Mouse (Mus musculus) embryonic facial prominence, embryonic 13.5 days (tissue): ENCODE measurements at regions not wholly inside any gene's neighbourhood (a gene's known extent, or its start where the extent isn't known, plus 50 kb on each side); places are given as distances from the start of the nearest gene placed in this dataset.

Experiments
- ATAC-seq: fragments of 200-750 bp; cut with Nextera tagmentation; 2 replicates; pipeline ENCODE4 v1.8.0; 2017; ENCODE audit warnings: low read depth; ENCODE audit not compliant: insufficient number of reproducible peaks, insufficient read depth, low FRiP score, low TSS enrichment
- H3K27ac ChIP-seq: fragments of 300-500 bp; sonication (generic); 2 replicates; pipeline ENCODE4 v1.5.1; 2015; ENCODE audit warnings: moderate library complexity, mild to moderate bottlenecking, inconsistent platforms
- H3K27me3 ChIP-seq: fragments of 300-500 bp; sonication (generic); 2 replicates; pipeline ENCODE4 v1.6.1; 2015; ENCODE audit warnings: mild to moderate bottlenecking, inconsistent platforms
- H3K36me3 ChIP-seq: fragments of 300-500 bp; sonication (generic); 2 replicates; pipeline ENCODE4 v1.6.1; 2015; ENCODE audit warnings: mild to moderate bottlenecking, inconsistent platforms
- H3K4me1 ChIP-seq: fragments of 300-500 bp; sonication (generic); 2 replicates; pipeline ENCODE4 v1.6.1; 2015; ENCODE audit warnings: inconsistent platforms
- H3K4me2 ChIP-seq: fragments of 300-500 bp; sonication (generic); 2 replicates; pipeline ENCODE4 v1.6.1; 2015; ENCODE audit warnings: moderate library complexity, mild to moderate bottlenecking, inconsistent platforms
- H3K4me3 ChIP-seq: fragments of 300-500 bp; sonication (generic); 2 replicates; pipeline ENCODE4 v1.5.1; 2015; ENCODE audit warnings: mild to moderate bottlenecking, inconsistent platforms
- H3K9ac ChIP-seq: fragments of 300-500 bp; sonication (generic); 2 replicates; pipeline ENCODE4 v1.6.1; 2015; ENCODE audit warnings: mild to moderate bottlenecking, inconsistent platforms
- H3K9me3 ChIP-seq: fragments of 300-500 bp; sonication (generic); 2 replicates; pipeline ENCODE4 v1.6.1; 2016; ENCODE audit warnings: inconsistent platforms
- WGBS: fragments of 180-500 bp; shearing (Covaris S2); methylation state at CpG from one replicate; pipeline ENCODE4 v1.1.7; 2015; ENCODE audit warnings: mixed read lengths; 5-methylcytosine and 5-hydroxymethylcytosine counted together

GRCm38 (mm10) chr13:70145466-70145865, 343.3 kb downstream of the Med10 start:
- Histone ChIP-seq H3K27me3 (peaks cover 19% of the 10 kb centered on the region), H3K36me3 (no peaks in the 10 kb centered on the region), H3K9ac (no peak overlapping the region), H3K9me3 (no peaks in the 10 kb centered on the region), H3K27ac (no peak overlapping the region), H3K4me1 (peaks cover 15% of the 10 kb centered on the region), H3K4me2 (no peak overlapping the region), H3K4me3 (no peak overlapping the region)
- no peak for ATAC-seq
- 50% methylated on average over 6 of the region's 6 CpGs for WGBS

- Histone ChIP-seq H3K27ac (no peak overlapping the region), H3K9ac (no peak overlapping the region), H3K27me3 (peaks cover 27% of the 10 kb centered on the region), H3K9me3 (no peaks in the 10 kb centered on the region), H3K4me1 (peaks cover 15% of the 10 kb centered on the region), H3K4me3 (no peak overlapping the region), H3K4me2 (peak overlapping the region; percentile 32; the same call in 1 of the 2 replicates), H3K36me3 (no peaks in the 10 kb centered on the region)
- WGBS, result 15% methylated on average over 8 of the region's 8 CpGs
- ATAC-seq, result peak; percentile 57; the same call in 1 of the 2 replicates
These were observed 347.1 kb downstream of the Med10 start for GRCm38 (mm10) chr13:70149041-70149898.

- WGBS, result 35% methylated on average over 10 of the region's 10 CpGs
- Histone ChIP-seq H3K9me3 (no peaks in the 10 kb centered on the region), H3K9ac (no peak overlapping the region), H3K4me1 (peaks cover 15% of the 10 kb centered on the region), H3K4me3 (no peak overlapping the region), H3K4me2 (peak overlapping the region; percentile 32; the same call in 1 of the 2 replicates), H3K27me3 (peaks cover 27% of the 10 kb centered on the region), H3K36me3 (no peaks in the 10 kb centered on the region), H3K27ac (no peak overlapping the region)
- ATAC-seq, result no peak
These were observed 347.6 kb downstream of the Med10 start for GRCm38 (mm10) chr13:70149899-70150184.

GRCm38 (mm10) chr13:70153062-70153461, 350.9 kb downstream of the Med10 start:
- Histone ChIP-seq H3K4me3 (no peak overlapping the region), H3K4me1 (peaks cover 18% of the 10 kb centered on the region), H3K9me3 (no peaks in the 10 kb centered on the region), H3K4me2 (no peak overlapping the region), H3K27ac (no peak overlapping the region), H3K36me3 (no peaks in the 10 kb centered on the region), H3K9ac (no peak overlapping the region), H3K27me3 (peaks cover 24% of the 10 kb centered on the region)
- no peak for ATAC-seq
- WGBS, result 71% methylated on average over 8 of the region's 8 CpGs

- 43% methylated on average over 5 of the region's 5 CpGs for WGBS
- Histone ChIP-seq H3K9ac (no peak overlapping the region), H3K4me2 (no peak overlapping the region), H3K27ac (no peak overlapping the region), H3K4me3 (no peak overlapping the region), H3K27me3 (peaks cover 7% of the 10 kb centered on the region; the same call in 1 of the 2 replicates), H3K36me3 (no peaks in the 10 kb centered on the region), H3K4me1 (peaks cover 13% of the 10 kb centered on the region), H3K9me3 (no peaks in the 10 kb centered on the region)
- ATAC-seq, result no peak
These were observed 353.4 kb downstream of the Med10 start for GRCm38 (mm10) chr13:70155596-70155995.

GRCm38 (mm10) chr13:70156975-70157588, 354.9 kb downstream of the Med10 start:
- peaks cover 16% of the 10 kb centered on the region for H3K4me1 ChIP-seq
- no peaks in the 10 kb centered on the region; the same call in 1 of the 2 replicates for H3K27me3 ChIP-seq
- WGBS, result 87% methylated on average over 8 of the region's 8 CpGs
- H3K4me3 ChIP-seq, result no peak overlapping the region
- ATAC-seq, result no peak
- no peak overlapping the region for H3K27ac ChIP-seq
- no peaks in the 10 kb centered on the region for H3K9me3 ChIP-seq
- H3K36me3 ChIP-seq, result no peaks in the 10 kb centered on the region
- no peak overlapping the region for H3K9ac ChIP-seq
- H3K4me2 ChIP-seq, result no peak overlapping the region

GRCm38 (mm10) chr13:70159065-70159464, 356.9 kb downstream of the Med10 start:
- no peak for ATAC-seq
- H3K27ac ChIP-seq, result no peak overlapping the region
- no peaks in the 10 kb centered on the region for H3K9me3 ChIP-seq
- WGBS, result 75% methylated on average over 3 of the region's 3 CpGs
- peaks cover 16% of the 10 kb centered on the region for H3K4me1 ChIP-seq
- no peak overlapping the region for H3K9ac ChIP-seq
- H3K4me3 ChIP-seq, result no peak overlapping the region
- no peaks in the 10 kb centered on the region; the same call in 1 of the 2 replicates for H3K27me3 ChIP-seq
- no peaks in the 10 kb centered on the region for H3K36me3 ChIP-seq
- no peak overlapping the region for H3K4me2 ChIP-seq

- Histone ChIP-seq H3K27ac (no peak overlapping the region), H3K4me1 (peaks cover 16% of the 10 kb centered on the region), H3K9me3 (no peaks in the 10 kb centered on the region), H3K27me3 (no peaks in the 10 kb centered on the region; the same call in 1 of the 2 replicates), H3K4me3 (no peak overlapping the region), H3K9ac (no peak overlapping the region), H3K4me2 (no peak overlapping the region), H3K36me3 (no peaks in the 10 kb centered on the region)
- 43% methylated on average over 6 of the region's 6 CpGs for WGBS
- ATAC-seq, result no peak
These were observed 357.4 kb downstream of the Med10 start for GRCm38 (mm10) chr13:70159604-70160003.

GRCm38 (mm10) chr13:70162115-70162514, 359.9 kb downstream of the Med10 start:
- Histone ChIP-seq H3K27ac (no peak overlapping the region), H3K4me1 (peaks cover 12% of the 10 kb centered on the region), H3K4me3 (no peak overlapping the region), H3K4me2 (no peak overlapping the region), H3K27me3 (no peaks in the 10 kb centered on the region; the same call in 1 of the 2 replicates), H3K9ac (no peak overlapping the region), H3K9me3 (no peaks in the 10 kb centered on the region), H3K36me3 (no peaks in the 10 kb centered on the region)
- WGBS, result 86% methylated on average over 4 of the region's 4 CpGs
- no peak for ATAC-seq

- peaks cover 2% of the 10 kb centered on the region; the same call in 1 of the 2 replicates for H3K4me1 ChIP-seq
- no peaks in the 10 kb centered on the region for H3K36me3 ChIP-seq
- H3K27ac ChIP-seq, result no peak overlapping the region
- WGBS, result 66% methylated on average over 15 of the region's 15 CpGs
- no peaks in the 10 kb centered on the region; the same call in 1 of the 2 replicates for H3K27me3 ChIP-seq
- H3K9ac ChIP-seq, result no peak overlapping the region
- no peaks in the 10 kb centered on the region for H3K9me3 ChIP-seq
- H3K4me2 ChIP-seq, result no peak overlapping the region
- no peak overlapping the region for H3K4me3 ChIP-seq
- no peak for ATAC-seq
These were observed 363.5 kb downstream of the Med10 start for GRCm38 (mm10) chr13:70165511-70166225.

- no peak for ATAC-seq
- Histone ChIP-seq H3K4me3 (no peak overlapping the region), H3K9ac (no peak overlapping the region), H3K27me3 (peaks cover 4% of the 10 kb centered on the region; the same call in 1 of the 2 replicates), H3K27ac (no peak overlapping the region), H3K9me3 (no peaks in the 10 kb centered on the region), H3K4me1 (no peaks in the 10 kb centered on the region), H3K4me2 (no peak overlapping the region), H3K36me3 (no peaks in the 10 kb centered on the region)
- 56% methylated on average over 4 of the region's 4 CpGs for WGBS
These were observed 365.6 kb downstream of the Med10 start for GRCm38 (mm10) chr13:70167747-70168146.
